Mouse (Mus musculus): ENCODE data around the gene Grin2c.

DNA sequence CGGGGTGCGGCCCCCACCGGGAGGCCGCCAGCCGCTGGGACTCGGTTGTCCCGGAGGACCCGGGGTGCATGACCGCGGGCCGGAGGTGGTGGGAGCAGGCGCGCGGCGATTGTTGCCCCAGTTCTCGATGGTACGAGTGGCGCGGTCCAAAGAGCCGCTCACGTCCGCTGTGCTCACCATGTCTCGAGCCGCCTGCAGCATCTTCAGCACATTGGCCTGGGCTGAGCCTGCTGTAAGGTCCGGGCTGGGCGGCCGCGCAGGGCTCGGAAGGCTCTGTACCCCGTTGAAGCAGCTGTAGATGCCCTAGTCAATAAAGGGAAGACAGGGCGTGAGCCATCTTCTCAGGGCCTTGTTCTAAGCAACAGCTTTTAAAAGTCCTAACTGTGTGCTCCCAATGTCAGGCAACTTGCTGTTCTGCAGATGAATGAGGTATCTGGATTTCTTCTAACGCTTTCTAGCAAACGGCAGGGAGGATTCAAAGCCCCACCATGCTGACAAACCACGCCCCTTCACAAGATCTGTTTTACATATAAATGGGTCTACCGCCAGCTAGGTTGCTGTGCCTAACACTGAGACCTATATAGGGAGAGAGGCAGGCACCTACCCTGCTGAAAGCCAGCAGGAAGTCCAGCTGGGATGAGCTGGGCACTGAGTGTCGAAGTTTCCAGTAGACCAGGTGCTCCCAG, 16.5 kb downstream of the Grin2c start:
- TF ChIP-seq CTCF (IDR thresholded peaks at IDR 0.05; ENCODE audit: borderline replicate concordance, extremely low read depth, insufficient read depth, insufficient read length) (no peak), POLR2A (IDR thresholded peaks at IDR 0.05; ENCODE audit: borderline replicate concordance, extremely low read depth, insufficient read depth, insufficient read length, poor library complexity, severe bottlenecking) (no peak)
